Mouse (Mus musculus): ENCODE data around the gene Fa2h. TPM values are rescaled to one million over a fixed set of nuclear protein-coding genes. Genes with fewer than 3 reads are reported as not detected.
"Not testable (repeated sequence)": the region's sequence is repeated elsewhere in the genome, so short reads cannot be mapped to it uniquely, and the experiment has no call there.

Fa2h gene
- total RNA-seq, 1 experiment from 2014 or later, result not detected

DNA sequence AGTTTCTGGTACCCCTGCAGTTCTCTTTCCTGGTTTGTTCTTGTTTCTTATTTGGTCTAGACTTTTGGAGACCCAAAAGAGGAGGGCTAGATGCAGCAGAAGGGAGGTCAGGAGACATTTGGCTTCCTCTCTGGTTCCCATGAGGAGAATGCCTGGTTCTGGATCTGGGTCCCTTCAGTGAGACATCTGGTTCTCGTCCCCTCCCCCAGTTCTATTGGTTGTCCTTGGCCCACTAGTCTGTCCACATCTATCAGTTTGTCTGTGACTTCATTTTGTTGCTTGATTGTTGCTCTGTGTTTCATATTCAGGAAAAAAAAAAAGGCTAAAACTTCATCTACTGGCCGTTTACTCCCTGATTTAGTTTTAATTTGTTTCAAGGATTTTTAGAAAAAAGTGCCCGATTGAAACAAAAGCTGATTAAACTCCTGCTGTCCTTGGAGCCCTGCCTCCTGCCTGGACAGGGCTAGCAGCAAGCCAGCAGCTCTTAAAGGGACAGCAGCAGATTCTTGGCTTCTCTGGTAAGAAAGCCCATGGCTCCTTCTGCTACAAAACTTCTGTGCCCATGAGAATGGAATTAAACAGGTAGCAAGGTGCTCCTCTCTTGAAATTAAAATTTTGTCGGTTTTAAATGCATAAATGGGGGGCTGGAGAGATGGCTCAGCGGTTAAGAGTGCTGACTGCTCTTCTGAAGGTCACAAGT lies 88.4 kb downstream of the Fa2h start:
- no peak for ATAC-seq (replicated peaks; ENCODE audit: insufficient number of reproducible peaks, low FRiP score, low TSS enrichment, poor library complexity, severe bottlenecking)

DNA sequence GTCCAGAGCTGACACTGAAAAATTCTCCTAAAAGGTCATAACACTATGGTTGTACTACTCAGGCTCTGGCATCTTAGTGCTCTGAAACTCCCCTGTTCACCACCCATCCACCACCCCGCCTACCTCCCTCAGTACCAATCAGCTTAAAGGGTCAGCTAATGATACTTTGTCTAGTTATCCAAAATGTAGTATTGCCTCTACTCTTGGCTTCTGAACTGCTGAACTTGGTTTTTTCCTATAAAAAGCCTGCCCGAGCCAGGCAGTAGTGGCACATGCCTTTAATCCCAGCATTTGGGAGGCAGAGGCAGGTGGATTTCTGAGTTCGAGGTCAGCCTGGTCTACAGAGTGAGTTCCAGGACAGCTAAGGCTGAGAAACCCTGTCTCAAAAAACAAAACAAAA lies 89.3 kb downstream of the Fa2h start:
- no peak for ATAC-seq (replicated peaks; ENCODE audit: insufficient number of reproducible peaks, low FRiP score, low TSS enrichment, poor library complexity, severe bottlenecking)

DNA sequence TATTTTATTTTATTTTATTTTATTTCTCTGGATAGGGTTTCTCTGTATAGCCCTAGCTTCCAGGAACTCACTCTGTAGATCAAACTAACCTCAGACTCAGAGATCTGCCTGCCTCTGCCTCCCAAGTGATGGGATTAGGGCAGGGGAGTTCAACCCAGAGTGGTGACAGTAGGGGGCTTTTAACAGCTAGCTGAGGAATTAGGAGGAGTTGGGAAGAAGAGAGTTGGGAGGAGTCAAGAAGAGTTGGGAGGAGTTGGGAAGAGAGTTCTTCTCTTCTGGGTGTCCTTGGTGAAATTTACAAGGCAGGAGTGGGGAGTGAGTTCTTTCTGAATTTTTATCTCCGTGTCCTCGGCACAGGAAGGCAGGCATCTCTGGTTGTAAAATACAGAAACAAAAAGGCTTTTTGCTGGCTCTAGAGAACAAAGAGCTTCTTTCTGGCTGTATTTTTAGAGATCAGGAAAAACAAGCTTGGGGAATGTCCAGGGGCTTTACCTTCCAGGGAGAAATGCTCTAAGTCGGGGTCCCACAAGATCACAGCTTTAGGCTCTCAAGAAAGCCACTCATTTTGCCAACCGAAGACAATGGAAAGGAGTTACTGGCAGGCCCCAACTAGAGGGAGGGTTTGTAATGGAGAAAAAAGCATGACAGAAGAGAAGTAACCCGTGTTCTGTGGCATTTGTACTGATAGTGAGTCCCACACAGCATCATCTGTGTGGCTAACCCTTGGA lies 90.4 kb downstream of the Fa2h start:
- ATAC-seq (replicated peaks; ENCODE audit: insufficient number of reproducible peaks, low FRiP score, low TSS enrichment, poor library complexity, severe bottlenecking), result not testable (repeated sequence)

DNA sequence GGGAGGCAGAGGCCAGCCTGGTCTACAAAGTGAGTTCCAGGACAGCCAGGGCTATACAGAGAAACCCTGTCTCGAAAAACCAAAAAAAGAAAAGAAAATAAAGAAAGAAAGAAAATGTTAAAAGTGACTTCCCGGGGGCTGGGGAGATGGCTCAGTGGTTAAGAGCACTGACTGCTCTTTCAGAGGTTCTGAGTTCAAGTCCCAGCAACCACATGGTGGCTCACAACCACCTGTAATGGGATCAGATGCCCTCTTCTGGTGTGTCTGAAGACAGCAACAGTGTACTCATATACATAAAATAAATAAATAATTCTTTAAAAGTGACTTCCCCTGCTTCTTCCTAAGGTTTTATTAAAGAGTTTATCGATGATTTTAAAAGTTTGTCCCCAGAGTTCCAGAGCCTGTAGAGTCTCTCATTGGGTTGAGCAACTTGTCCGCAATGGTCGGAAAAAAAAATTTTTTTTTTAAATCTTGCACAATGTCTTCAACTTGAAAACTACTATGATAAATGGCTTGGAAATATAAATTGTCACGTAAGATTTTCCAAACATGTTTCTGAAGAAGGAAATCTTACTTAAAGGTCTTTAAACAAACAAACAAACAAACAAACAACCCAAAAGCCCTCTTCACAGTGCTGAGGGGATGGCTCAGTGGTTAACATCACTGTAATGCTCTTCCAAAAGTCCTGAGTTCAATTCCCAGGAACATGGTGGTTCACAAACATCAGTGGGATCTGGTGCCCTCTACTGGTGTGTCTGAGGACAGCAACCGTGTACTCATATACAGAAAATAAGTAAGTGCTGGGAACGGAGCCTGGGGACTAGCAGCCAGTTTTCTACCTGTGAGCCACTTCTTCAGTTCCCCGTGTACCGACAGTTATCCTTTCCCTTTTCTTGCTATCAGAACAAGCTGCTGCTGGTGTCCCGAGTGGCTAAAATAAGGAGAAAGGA lies 92.8 kb downstream of the Fa2h start:
- ATAC-seq (replicated peaks; ENCODE audit: insufficient number of reproducible peaks, low FRiP score, low TSS enrichment, poor library complexity, severe bottlenecking), result no peak

DNA sequence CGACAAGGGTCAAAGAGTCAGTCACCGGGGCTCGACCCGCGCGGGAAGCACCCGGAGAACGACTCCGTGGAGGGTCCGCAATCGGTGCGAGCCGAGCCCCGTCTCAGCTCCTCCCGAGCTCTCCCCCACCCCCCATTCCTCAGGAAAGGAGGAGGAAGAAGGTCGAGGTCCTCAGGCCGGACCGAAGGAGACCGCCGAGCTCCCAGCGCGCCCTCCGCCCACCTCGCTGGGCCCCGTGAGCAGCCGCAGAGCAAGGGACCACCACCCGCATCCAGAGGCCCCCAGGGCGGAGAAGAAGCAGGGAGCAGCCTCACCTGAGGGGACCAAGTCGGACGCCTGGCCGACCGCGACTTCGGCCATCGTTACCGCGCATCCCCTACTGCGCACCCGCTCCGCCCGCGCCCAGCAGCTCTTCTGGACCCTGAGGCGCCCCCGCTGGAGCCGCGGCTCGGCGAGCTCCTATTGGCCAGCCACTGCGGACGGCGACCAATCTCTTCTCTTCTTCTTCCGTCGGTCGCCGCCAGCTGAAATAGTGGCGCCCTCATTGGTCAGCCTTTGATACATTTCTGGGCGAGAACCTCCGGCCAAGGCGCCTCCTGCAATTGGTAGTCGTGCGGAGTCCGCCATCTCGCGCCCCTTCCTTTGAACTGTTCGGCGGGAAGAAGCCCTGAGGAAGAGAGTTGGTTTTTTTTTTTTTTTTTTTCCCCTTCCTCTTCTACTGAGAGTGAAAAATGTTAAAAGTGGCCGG lies 93.6 kb downstream of the Fa2h start, which contains the start of gene Rfwd3:
Gene Rfwd3 (minus strand): TSS at position 402 of the 748 bp plus-strand sequence.
- ATAC-seq (replicated peaks; ENCODE audit: insufficient number of reproducible peaks, low FRiP score, low TSS enrichment, poor library complexity, severe bottlenecking), result peak; percentile 99

DNA sequence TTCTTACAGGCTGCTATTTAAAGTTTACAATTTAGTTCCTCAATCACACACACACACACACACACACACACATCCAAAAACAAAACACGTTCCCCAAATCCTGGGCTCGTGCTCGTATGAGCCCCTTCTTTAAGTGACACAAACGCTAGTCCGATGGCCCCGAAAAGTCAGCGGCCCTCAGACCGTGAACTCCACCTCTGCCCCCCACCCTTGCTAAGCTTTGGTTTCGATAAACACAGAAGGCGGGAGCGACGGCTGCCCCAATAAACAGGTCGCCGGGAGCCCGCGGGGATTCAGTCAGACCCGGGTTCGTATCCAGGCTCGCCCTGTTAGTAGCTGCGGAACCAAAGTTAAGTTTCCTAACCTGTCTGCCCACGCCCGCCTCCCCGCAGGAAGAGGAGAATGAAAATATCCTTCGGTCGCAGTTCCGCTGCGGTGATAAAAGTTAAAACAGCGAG lies 94.2 kb downstream of the Fa2h start:
- peak; percentile 20 for ATAC-seq (replicated peaks; ENCODE audit: insufficient number of reproducible peaks, low FRiP score, low TSS enrichment, poor library complexity, severe bottlenecking)

DNA sequence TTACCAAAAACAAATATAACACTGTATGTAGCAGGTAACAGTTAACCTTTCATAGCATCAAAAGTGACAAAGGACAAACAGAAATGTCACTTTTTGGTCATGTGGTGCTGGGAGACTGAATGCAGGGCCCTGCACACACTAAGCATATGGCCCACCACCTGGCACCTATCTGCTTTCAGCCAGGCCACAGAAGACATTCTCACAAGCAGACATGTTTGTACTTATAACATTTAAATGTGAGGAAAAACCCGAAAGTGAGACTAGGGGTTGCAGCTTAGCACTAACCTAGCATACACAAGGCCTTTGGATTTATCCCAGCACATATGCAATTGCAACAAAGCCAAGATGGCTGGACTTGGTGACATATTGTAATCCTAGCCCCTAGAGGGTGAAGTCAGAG lies 95.6 kb downstream of the Fa2h start:
- ATAC-seq (replicated peaks; ENCODE audit: insufficient number of reproducible peaks, low FRiP score, low TSS enrichment, poor library complexity, severe bottlenecking), result no peak

Other genes starting within 250 kb of the Fa2h start
- 38.0 to 80.4 TPM (median 38.5 TPM) in 3 replicates for gene Glg1, start 134.6 kb downstream of the Fa2h start, total RNA-seq (2017)
- gene Rfwd3, start 93.6 kb downstream of the Fa2h start, total RNA-seq (2017), result 29.3 to 34.8 TPM (median 33.1 TPM) in 3 replicates
- gene Mlkl, start 55.6 kb downstream of the Fa2h start, total RNA-seq (2017), result 10.0 to 12.0 TPM (median 11.4 TPM) in 3 replicates
- 2.0 to 3.9 TPM (median 2.7 TPM) in 3 replicates for gene Wdr59, start 128.3 kb upstream of the Fa2h start, total RNA-seq (2017)
- gene Znrf1, start 142.3 kb upstream of the Fa2h start, total RNA-seq (2017), result 25.0 to 32.6 TPM (median 27.0 TPM) in 3 replicates
- gene Ldhd, start 236.6 kb upstream of the Fa2h start, total RNA-seq (2017), result not detected in 3 replicates
- gene Zfp1, start 249.6 kb upstream of the Fa2h start, total RNA-seq (2017), result 7.6 to 11.8 TPM (median 9.6 TPM) in 3 replicates

All from monocyte, adult 5-6 weeks (primary cell).